In the genomic region with DNA sequence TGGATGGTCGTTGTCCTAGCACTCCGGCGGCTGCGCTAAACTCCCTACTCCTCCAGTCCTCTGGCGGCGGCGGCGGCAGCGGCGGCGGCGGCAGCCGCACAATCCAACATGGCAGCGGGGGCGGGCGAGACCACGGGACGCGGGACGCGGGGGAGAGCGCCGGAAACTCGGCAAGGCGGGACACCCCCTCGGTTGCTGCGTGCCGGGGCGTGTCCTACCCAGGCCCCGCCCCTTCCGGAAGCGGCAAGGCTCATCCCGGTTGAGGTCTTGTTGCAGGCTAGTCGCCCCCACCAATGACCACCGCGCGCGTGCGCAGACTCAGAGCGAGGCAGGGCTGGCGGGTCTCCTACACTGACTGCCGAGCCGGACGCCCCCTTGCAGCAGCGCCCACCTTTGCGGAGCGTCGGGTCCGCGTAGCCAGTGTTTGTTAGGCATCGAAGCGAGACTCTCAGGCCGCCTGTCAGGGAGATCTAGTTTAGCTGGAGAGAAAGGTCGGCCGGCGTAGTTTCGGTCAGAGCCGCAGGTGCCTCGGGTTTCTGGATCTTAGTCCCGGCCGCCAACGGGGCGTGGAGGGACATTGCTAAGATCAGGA, we compare ENCODE assay signal across 8 mouse cellular contexts. TPM values are rescaled to one million over a fixed set of nuclear protein-coding genes. Genes with fewer than 3 reads are reported as not detected.
DNase-seq lines count a peak whose midpoint lies in the region; ATAC-seq lines count a peak whose summit lies in the region.

TSS of gene Wasl (minus strand) at position 143 of the 592 bp plus-strand sequence.

- intact Hi-C loops in gastrocnemius, postnatal 14 days (cut with DNase I; ENCODE audit: low total_unique reads) = no loop called here
- intact Hi-C loops in left cerebral cortex, postnatal 10 days (cut with DNase I) = no loop called here

- DNase-seq in adrenal gland, adult (ENCODE audit: inconsistent age in 2 of 2, low spot score in 1 of 2) = peak; percentile 99
- DNase-seq in embryo, embryonic 10.5 days (ENCODE audit: low spot score) = peak; percentile 96
- DNase-seq in gastrocnemius, postnatal 14 days = peak; percentile 98
- peak; percentile 98 to 99 for DNase-seq in left cerebral cortex, postnatal 10 days (ENCODE audit: extremely low spot score in 1 of 2, low spot score in 2 of 2)
- DNase-seq in right cerebral cortex, postnatal 25 days = peak; percentile 99
- peak; percentile 98 to 99 for DNase-seq in urinary bladder, postnatal 4 days (ENCODE audit: low spot score in 2 of 2)

- ATAC-seq in inflammation-experienced regulatory T-cells, adult 6 months = peak; percentile 91
- peak; percentile 89 for ATAC-seq in megakaryocyte-erythroid progenitor cell, adult 5-6 weeks (replicated peaks; ENCODE audit: low FRiP score, low TSS enrichment, poor library complexity, severe bottlenecking)

RNA-seq across cellular contexts. Expression of gene Wasl, which starts in this region (rescaled TPM):
- 10 to 100 TPM; 18.9 to 19.7 TPM for total RNA-seq in gastrocnemius, postnatal 14 days (2021)
- 10 to 100 TPM; 10.1 to 17.0 (median 14.7) TPM for polyA plus RNA-seq in inflammation-experienced regulatory T-cells, adult 6 months (2017; shearing (Covaris generic))
- total RNA-seq in left cerebral cortex, postnatal 10 days (2021) = 10 to 100 TPM; 40.9 to 47.6 TPM
- 17.3 and 34.0 TPM in 2 replicates for total RNA-seq in megakaryocyte-erythroid progenitor cell, adult 5-6 weeks (2014; fragmentation: Nextera tagmentation)
- total RNA-seq in megakaryocyte-erythroid progenitor cell, adult 5-6 weeks (2017) = 6.4 and 12.0 TPM in 2 replicates

Comparison
In these comparisons a context has a peak if more than half of its experiments do, and no peak if none do; other contexts are left out.
1. Peak in every context shown above with its lines: DNase-seq and ATAC-seq.